Mouse (Mus musculus): Measurements from ENCODE around the gene Acads.
"Not testable (repeated sequence)": the region's sequence is repeated elsewhere in the genome, so short reads cannot be mapped to it uniquely, and the experiment has no call there.

Acads gene

DNA sequence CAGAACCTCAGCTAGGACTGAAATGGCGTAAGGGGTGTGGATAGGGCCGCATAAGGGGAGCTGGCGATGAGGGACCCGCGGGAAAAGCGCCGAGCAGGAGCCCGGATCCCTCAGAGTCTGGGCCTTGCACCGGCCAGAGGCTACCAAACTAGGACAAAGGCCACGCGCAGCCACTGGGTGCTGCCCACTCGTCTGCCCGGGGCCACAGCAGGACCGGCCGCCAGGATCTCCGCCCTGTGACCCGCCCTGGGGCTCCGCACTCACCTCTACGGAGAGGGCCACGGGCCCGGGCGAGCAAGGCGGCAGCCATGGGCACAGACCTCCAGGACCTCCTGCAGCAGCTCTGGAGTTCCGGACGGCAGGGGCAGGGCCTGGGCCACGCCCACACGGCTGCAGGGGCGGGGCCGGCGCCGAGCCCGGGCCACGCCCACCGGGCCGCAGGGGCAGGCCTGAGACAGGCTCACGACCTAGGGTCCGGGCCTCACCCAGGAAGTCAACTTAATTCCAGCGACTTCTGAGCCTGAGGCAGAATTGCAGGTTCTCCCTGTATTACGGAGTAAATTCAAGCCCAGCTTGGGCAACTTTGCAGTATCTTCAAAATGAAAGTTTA lies at the start of gene Acads:
Gene Acads (minus strand): TSS at position 386 of the 610 bp plus-strand sequence.
- in situ Hi-C loops (cut with MboI; ENCODE audit: low pct_unique_long_range_greater_than_20kb in 1 of 2, low sequenced_read_pairs in 2 of 2, unreplicated experiment in 1 of 2): loop anchor here in 1 of 2 experiments (5.0 kb wide), 1 partner anchor 108 kb away; no protein-coding TSS in a partner anchor

DNA sequence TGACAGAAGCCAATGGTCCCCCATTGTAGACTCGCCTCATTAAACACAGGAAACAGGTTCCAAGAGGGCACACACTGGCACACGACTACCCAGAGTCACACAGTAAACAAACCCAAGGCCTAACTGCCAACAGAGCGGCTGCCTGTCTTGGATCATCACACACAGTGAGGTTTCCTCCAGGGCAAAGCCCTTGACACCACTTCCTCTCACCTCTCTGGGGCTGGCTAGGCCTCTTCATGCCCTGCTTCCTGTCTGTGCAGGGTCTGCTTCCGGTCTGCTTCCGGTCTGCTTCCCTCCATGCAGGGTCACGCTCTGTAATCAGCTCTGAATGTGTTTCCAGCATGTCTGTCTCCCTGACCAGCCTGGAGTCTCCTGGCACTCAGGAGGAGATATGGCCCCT lies 48.2 kb upstream of the Acads start:
- in situ Hi-C loops (cut with MboI; ENCODE audit: low pct_unique_long_range_greater_than_20kb in 1 of 2, low sequenced_read_pairs in 2 of 2, unreplicated experiment in 1 of 2): loop anchor here in 1 of 2 experiments (5.0 kb wide), 1 partner anchor 50 kb away; no protein-coding TSS in a partner anchor

DNA sequence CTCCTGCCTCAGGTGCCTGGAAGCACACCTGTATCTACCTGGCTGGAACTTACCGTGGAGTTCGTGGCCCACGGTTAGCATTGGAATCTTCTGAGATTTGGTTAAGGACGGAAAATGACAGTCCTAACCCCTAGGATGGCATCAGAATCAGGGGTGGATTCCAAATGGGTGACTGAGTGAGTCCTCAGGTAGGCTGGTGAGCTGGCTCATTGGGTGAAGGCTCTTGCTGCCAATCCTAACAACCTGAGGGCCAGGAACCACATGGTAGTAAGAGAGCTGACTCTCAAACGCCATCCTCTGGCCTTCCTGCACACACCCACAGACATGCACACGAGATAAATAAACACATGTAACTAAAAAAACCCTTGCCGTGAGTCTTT lies 47.7 kb upstream of the Acads start:
- in situ Hi-C loops (cut with MboI; ENCODE audit: low pct_unique_long_range_greater_than_20kb in 1 of 2, low sequenced_read_pairs in 2 of 2, unreplicated experiment in 1 of 2): loop anchor here in 1 of 2 experiments (5.0 kb wide), 1 partner anchor 50 kb away; no protein-coding TSS in a partner anchor

DNA sequence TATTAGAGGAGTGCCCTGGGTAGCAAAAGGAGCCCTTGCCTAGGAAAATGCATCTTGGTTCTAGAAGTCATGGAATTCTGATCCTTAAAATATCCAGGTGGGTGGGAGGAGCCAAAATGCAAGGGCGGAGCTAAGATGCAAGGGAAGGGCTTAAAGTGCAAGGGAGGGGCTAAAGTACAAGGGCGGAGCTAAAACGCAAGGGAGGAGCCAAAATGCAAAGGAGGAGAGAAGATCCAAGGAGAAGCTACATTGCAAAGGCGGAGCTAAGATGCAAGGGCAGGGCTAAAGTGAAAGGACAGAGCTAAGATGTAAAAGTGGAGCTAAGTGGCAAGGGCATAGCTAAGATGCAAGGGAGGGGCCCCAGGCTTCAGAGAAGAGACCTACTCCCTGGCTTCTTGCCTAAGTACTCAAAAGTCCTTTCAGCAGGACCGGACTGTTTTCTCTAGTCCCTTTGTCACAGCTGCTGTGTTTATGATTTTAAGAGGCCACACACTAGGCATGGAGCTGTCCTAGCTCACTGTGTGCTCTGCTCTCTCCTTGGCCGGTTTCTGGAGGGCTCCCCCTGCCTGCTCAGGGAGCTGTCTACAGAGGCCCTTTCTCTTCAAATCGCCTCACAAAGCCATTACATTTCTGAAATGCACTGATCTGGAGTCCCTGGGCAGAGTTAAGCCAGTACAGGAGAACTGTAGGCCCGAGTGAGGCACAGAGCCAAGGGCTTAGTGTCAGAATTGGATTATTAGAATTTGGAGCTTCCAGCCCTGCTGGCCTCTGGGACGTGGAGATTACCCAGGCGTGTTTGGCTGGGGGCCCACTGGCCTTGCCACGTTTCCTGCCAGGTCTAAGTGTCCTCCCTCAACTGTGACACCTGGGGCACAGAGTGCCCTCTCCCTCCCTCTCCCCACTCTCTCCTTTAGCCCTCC lies 47.0 kb upstream of the Acads start:
- in situ Hi-C loops (cut with MboI; ENCODE audit: low pct_unique_long_range_greater_than_20kb in 1 of 2, low sequenced_read_pairs in 2 of 2, unreplicated experiment in 1 of 2): loop anchor here in 1 of 2 experiments (5.0 kb wide), 1 partner anchor 51 kb away; no protein-coding TSS in a partner anchor

DNA sequence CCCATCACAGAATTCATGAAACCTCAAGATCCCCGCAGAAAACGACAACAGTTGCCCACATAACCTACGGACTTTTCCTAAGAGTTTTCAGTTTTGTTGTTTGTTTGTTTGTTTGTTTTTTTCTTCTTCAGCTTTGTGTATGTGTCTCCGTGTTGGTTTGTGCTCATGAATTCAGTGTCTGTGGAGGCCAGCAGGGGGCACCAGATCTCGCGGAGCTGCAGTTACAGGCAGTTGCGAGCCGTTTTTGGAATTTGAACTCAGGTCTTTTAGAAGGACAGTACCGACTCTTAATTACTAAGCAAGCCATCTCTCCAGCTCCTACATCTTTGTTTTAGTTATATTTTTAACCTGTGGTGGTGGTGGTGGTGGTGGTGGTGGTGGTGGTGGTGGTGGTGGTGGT lies 46.2 kb upstream of the Acads start:
- in situ Hi-C loops (cut with MboI; ENCODE audit: low pct_unique_long_range_greater_than_20kb in 1 of 2, low sequenced_read_pairs in 2 of 2, unreplicated experiment in 1 of 2): loop anchor here in 1 of 2 experiments (5.0 kb wide), 1 partner anchor 52 kb away; no protein-coding TSS in a partner anchor

DNA sequence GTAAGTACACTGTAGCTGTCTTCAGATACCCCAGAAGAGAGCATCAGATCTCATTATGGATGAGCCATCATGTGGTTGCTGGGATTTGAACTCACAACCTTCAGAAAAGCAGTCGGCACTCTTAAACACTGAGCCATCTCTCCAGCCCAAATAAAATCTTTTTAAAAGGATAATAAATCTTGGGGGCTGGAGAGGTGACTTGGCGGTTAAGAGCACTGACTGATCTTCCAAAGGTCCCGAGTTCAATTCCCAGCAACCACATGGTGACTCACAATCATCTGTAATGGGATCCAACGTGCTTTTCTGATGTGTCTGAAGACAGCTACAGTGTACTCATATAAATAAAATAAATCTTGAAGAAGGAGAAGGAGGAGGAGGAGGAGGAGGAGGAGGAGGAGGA lies 45.3 kb upstream of the Acads start:
- in situ Hi-C loops (cut with MboI; ENCODE audit: low pct_unique_long_range_greater_than_20kb in 1 of 2, low sequenced_read_pairs in 2 of 2, unreplicated experiment in 1 of 2): not testable (repeated sequence)

DNA sequence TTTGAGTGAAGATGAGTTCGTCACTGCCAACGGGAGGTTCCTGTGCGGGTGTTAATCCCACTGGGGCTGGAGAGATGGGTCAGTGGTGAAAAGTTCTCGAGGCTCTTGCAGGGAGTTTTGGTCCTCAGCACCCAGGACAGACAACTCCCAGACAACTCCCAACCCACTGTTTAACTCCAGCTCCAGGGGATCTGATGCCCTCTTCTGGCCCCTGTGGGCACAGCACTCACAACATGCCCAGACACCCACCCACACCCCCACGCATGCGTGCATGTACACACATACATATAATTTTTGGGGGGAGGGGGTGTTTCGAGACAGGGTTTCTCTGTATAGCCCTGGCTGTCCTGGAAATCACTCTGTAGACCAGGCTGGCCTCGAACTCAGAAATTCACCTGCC lies 44.4 kb upstream of the Acads start:
- in situ Hi-C loops (cut with MboI; ENCODE audit: low pct_unique_long_range_greater_than_20kb in 1 of 2, low sequenced_read_pairs in 2 of 2, unreplicated experiment in 1 of 2): no loop called here

DNA sequence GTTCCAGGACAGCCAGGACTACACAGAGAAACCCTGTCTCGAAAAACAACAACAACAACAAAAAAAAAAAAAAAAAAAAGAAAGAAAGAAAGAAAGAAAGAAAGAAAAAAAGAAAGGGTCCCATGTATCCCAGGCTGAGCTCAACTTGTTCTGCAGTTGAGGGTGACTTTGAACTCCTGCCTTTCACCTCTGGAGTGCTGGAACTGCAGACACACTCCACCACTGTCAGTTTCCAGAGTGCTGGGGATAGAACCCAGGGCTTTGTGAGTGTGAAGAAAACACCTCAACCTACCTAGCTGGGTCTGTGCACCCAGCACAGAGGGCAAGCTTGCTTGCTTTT lies 42.8 kb upstream of the Acads start:
- in situ Hi-C loops (cut with MboI; ENCODE audit: low pct_unique_long_range_greater_than_20kb in 1 of 2, low sequenced_read_pairs in 2 of 2, unreplicated experiment in 1 of 2): not testable (repeated sequence)

DNA sequence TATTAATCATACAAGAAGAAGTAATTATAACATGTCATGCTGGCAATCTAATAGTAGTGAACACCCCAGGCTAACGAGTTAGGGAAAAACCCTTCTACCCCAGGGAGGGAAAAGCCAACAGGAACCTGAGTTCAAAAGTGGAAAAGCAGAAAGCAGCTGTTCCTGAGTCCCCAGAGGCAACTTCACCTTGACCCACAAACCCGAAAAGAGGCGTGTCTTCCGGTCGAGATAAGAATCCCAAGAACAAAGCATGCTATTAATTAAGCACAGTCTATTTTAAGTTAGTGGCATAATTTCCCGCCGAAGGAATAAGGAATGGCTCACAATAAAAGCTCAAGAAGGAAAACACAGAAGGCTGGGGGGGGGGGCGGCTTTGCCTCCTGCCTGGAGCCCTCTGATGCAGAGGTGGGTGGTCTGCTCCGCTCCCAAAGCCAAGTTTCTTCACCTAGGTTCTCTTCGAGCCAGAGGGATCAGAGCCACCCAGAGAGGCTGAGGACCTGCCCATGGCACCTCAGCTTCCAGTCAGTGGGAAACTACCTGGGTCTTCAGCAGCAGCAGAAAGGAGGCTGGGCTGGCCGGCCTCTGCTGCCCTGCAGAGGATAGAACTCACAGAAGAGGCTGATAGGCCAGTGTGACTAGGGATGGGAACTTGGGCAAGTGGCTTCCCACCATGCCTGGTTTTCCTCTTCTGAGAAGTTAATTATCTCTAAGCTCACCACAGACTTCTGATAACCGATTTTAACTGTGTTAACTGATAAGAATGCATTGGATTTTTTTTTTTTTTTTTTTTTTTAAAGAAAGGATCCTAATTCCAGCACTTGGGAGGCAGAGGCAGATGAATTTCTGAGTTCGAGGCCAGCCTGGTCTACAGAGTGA lies 42.2 kb upstream of the Acads start:
- in situ Hi-C loops (cut with MboI; ENCODE audit: low pct_unique_long_range_greater_than_20kb in 1 of 2, low sequenced_read_pairs in 2 of 2, unreplicated experiment in 1 of 2): no loop called here

DNA sequence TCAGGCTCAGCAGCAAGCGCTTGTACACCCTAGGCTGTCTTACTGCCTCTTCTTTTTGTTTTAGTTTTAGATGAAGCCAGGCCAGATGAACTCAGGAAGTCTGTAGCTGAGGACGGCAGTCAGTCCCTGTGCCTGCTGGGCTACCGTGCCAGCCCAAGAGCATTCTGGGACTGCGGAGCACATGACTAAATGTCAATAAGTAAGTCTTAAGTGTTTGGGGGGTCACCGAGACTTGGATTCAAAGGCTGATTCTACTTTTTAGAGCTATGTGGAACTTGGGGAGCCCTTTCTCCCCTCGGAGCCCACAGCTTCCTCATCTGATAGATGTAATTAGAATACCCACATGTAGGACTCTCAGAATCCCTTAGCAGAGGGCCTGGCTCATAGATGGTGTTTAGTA lies 41.5 kb upstream of the Acads start:
- in situ Hi-C loops (cut with MboI; ENCODE audit: low pct_unique_long_range_greater_than_20kb in 1 of 2, low sequenced_read_pairs in 2 of 2, unreplicated experiment in 1 of 2): no loop called here

DNA sequence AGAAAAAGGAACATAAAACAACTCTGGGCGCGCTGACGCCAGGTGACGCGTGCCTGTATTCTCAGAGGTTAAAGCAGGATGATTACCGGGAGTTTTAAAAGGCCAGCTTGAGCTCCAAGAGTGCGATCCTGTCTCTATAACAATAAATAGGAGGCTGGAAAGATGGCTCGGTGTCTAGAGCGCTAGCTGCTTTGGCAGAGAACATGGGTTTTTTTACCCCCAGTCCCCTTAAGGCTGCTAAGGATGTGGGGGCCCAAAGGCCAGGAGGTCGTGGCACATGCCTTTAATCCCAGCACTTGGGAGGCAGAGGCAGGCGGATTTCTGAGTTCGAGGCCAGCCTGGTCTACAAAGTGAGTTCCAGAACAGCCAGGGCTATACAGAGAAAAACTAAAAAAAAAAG lies 40.0 kb upstream of the Acads start:
- in situ Hi-C loops (cut with MboI; ENCODE audit: low pct_unique_long_range_greater_than_20kb in 1 of 2, low sequenced_read_pairs in 2 of 2, unreplicated experiment in 1 of 2): no loop called here

DNA sequence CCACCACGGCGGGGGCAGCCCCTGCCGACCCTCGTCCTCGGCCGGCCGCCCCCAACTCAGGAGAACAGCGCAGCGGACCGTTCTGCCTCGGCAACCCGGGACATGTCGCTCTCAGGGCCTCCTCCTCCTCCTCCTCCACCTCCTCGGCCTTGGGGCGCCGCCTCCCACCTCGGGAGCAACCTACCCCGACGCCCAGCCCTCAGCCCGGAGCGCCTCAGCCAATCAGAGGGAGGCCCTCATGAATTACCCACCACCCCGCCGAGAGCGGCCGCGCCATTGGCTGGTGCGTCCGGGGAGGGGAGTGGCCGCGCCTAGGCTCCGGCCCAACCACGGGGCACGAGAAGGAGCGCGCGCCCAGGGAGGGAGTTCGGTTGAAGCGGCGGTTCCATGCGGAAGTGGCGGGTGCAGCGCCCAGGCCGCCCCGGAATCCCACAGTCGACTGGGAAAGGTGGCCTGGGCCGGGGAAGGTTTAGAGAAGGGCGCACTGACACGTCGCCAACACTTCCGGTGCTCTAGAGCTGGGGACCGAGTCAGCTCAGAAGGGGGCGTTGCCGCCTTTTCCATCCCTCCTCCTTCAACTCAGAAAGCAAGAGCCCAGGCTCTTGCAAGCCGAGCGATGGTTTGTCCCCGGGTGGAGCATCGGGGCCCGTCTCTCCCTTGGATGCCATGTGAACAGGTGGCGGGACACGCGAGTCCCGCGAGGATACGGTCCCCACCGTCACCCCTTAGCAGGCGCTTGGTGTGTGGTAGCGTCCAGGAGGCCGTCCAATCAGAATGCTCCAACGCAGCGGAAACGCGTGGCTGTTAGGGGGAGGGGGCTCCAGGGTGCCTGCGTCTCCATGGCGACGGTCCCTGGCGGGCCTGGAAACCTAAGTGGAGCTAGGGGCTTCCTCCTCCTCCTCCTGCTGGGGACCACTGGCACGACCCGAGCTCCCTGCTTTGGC lies 39.2 kb upstream of the Acads start, which contains the start of gene Mlec:
Gene Mlec (minus strand): TSS at position 140 of the 944 bp plus-strand sequence.
- in situ Hi-C loops (cut with MboI; ENCODE audit: low pct_unique_long_range_greater_than_20kb in 1 of 2, low sequenced_read_pairs in 2 of 2, unreplicated experiment in 1 of 2): no loop called here

DNA sequence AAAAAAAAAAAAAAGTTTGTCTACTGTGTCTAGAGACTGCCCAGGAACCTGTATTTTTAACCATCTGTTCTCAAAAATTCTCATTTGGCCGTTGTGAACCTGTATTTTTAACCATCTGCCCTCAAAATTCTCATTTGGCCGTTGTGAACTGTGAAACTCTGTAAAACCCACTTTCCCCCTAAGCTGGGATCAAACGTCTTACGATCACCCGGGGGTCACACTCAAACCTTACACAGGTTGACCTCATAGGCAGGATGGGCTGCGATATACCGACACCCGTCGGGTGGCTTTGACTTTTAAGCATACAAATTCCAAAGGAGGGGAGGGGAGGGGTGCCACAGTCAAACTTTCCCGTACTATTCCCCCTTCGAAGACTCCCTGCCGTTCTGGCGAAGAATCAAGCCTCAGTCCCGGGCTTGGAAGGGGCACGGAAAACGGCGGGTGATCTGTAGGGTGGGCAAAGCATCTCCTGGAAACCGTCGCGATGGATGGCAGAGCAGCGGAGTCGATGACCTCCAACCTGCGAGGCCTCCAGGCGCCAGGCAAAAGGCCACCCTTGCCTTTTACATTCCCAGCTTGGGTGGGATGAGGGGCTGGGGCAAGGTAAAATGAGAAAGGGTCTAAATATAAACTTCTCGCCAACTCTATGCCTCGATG lies 37.9 kb upstream of the Acads start:
- in situ Hi-C loops (cut with MboI; ENCODE audit: low pct_unique_long_range_greater_than_20kb in 1 of 2, low sequenced_read_pairs in 2 of 2, unreplicated experiment in 1 of 2): no loop called here

DNA sequence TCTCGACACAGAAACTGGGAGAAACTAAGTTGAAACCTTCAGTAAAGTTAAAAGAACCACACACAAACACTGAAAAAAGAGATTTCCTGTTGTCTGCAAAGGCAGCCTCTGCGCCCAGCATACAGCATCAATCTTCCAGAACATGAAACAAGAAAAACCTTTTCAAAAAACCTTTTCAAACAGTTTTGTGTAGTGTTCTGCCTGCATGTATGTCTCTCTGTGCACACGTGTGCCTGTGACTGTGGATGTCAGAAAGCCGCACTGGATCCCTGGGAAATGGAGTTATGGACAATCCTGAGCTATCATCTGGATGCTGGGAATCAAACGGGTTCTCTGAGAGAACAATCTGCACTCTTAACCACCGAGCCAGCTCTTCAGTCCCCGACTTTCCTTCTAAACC lies 37.3 kb upstream of the Acads start:
- in situ Hi-C loops (cut with MboI; ENCODE audit: low pct_unique_long_range_greater_than_20kb in 1 of 2, low sequenced_read_pairs in 2 of 2, unreplicated experiment in 1 of 2): no loop called here

DNA sequence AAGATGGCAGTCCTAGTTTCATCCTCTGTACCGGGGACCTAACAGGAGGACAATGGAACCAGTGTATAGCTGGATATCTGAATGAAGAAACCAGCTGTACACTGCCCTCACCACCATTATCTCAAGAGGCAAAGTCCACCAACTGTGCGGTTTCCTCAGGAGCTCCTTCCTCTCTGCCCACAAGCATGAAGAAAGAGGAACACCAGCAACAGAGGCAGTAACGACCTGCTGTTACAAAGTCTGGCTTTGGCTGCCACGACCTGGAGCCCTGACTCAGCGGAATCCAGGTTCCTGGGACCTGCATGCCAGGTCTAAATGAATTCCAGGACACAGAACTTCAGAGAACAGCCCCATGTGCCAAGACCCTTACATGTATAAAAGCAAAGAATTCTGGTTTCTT lies 36.7 kb upstream of the Acads start:
- in situ Hi-C loops (cut with MboI; ENCODE audit: low pct_unique_long_range_greater_than_20kb in 1 of 2, low sequenced_read_pairs in 2 of 2, unreplicated experiment in 1 of 2): no loop called here

DNA sequence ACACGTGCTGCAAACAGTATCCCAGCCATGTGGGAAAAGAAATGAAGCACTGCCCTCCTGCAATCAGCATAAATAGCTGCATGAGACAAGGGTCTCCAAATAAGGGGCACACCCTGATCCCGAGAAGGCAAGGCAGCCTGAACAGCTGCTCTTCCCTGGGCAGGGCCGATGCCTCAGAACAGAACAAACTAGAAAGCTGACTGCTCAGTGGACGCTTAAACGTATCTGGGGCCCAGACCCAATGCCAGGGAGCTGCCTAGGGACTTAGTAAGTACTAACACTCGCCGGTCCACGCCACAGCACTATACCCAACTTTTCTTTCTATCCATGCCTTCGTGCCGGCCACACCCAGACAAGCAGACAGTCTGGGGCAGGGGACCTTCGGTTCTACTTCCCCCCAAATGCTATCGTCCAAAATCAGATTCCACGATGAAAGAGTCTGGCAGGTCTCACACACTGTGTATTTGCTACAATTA lies 36.0 kb upstream of the Acads start:
- in situ Hi-C loops (cut with MboI; ENCODE audit: low pct_unique_long_range_greater_than_20kb in 1 of 2, low sequenced_read_pairs in 2 of 2, unreplicated experiment in 1 of 2): no loop called here
